Mouse (Mus musculus): ENCODE data around the gene Rdh1. TPM values are rescaled to one million over a fixed set of nuclear protein-coding genes. Genes with fewer than 3 reads are reported as not detected.

The Rdh1 gene
- polyA plus RNA-seq, 1 experiment from 2014 or later, result not detected

DNA sequence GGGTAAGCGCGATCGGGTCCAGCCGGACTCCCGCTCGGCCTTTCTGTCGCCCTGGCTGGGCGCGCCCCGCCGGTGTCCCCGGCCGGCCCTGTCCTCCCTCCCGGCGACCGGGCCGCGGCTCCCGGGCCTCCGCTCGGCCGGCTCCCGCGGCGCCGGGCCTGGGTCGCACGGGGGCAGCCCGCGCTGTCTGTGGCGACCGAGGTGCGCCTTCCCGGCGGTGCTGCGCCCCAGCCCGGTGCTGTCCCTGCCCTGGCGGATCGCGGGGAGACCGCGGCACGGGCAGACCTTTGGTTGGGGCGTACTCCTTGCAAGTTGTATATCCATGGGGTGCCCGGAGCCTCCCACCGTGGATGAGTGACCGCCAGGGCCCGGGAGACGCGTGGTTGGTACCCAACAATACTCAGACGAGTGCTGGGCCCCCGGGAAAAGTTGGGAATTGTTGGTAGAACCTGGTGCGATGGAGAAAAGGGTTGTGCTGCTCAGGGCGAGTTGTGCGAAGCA is 19.8 kb upstream of the Rdh1 start:
- under 1% methylated on average over 53 of the region's 55 CpGs for WGBS
- peaks cover 25% of the 10 kb centered on the region for H3K36me3 ChIP-seq (ENCODE audit: control insufficient read depth, insufficient read depth, low read length)
- peak overlapping the region; percentile 71 for H3K4me2 ChIP-seq (ENCODE audit: low read depth, low read length, severe bottlenecking)
- peak overlapping the region; percentile 97 for H3K4me3 ChIP-seq (ENCODE audit: low read depth, low read length)
- H3K27ac ChIP-seq (ENCODE audit: low read depth, low read length), result peak overlapping the region; percentile 58
- no peaks in the 10 kb centered on the region for H3K27me3 ChIP-seq (ENCODE audit: control insufficient read depth, insufficient read depth, low read length)
- H3K9ac ChIP-seq (ENCODE audit: low read length), result peak overlapping the region; percentile 94
- peak; percentile 79 for DNase-seq (ENCODE audit: low spot score)
- no peaks in the 10 kb centered on the region for H3K9me3 ChIP-seq (ENCODE audit: control insufficient read depth, low read length)
- no peaks in the 10 kb centered on the region for H3K4me1 ChIP-seq (replicated peaks; ENCODE audit: control insufficient read depth, insufficient read depth, low read length)
- no peak; the same call in none of the 2 replicates for ATAC-seq (replicated peaks; ENCODE audit: low FRiP score)

DNA sequence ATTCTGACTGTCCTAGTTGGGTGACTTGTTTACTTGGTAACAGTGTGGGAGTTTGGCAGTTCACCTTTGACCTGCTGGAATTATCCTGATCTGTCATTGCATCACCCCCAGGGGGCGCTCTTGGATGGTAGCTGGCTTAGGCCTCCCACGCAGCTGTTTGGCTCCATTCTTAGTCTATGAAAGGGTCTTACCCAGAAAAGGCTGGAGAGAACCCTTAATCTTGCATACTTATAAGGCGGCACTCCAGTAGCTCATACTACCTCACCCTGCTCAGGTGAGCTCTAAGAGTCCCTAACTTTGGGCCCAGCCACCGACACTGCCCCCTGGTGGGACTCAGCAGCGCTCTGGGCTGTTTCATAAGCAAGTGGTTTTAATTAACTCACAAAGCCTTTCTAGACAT is 14.9 kb upstream of the Rdh1 start:
- H3K4me2 ChIP-seq (ENCODE audit: low read depth, low read length, severe bottlenecking), result no peak overlapping the region
- no peaks in the 10 kb centered on the region for H3K4me1 ChIP-seq (replicated peaks; ENCODE audit: control insufficient read depth, insufficient read depth, low read length)
- H3K27ac ChIP-seq (ENCODE audit: low read depth, low read length), result no peak overlapping the region
- ATAC-seq (replicated peaks; ENCODE audit: low FRiP score) (0 out of 2 replicates have a peak, but pooled peaks have one; percentile 16), DNase-seq (ENCODE audit: low spot score) (peak; percentile 72)
- 66% methylated on average over 5 of the region's 5 CpGs for WGBS
- H3K9me3 ChIP-seq (ENCODE audit: control insufficient read depth, low read length), result no peaks in the 10 kb centered on the region
- H3K36me3 ChIP-seq (ENCODE audit: control insufficient read depth, insufficient read depth, low read length), result peaks cover 28% of the 10 kb centered on the region
- no peaks in the 10 kb centered on the region for H3K27me3 ChIP-seq (ENCODE audit: control insufficient read depth, insufficient read depth, low read length)
- H3K9ac ChIP-seq (ENCODE audit: low read length), result no peak overlapping the region
- H3K4me3 ChIP-seq (ENCODE audit: low read depth, low read length), result no peak overlapping the region

- Histone ChIP-seq H3K4me3 (ENCODE audit: low read depth, low read length) (no peak overlapping the region), H3K4me2 (ENCODE audit: low read depth, low read length, severe bottlenecking) (no peak overlapping the region), H3K4me1 (replicated peaks; ENCODE audit: control insufficient read depth, insufficient read depth, low read length) (no peaks in the 10 kb centered on the region), H3K36me3 (ENCODE audit: control insufficient read depth, insufficient read depth, low read length) (peaks cover 28% of the 10 kb centered on the region), H3K9me3 (ENCODE audit: control insufficient read depth, low read length) (no peaks in the 10 kb centered on the region), H3K9ac (ENCODE audit: low read length) (no peak overlapping the region), H3K27ac (ENCODE audit: low read depth, low read length) (no peak overlapping the region), H3K27me3 (ENCODE audit: control insufficient read depth, insufficient read depth, low read length) (no peaks in the 10 kb centered on the region)
- ATAC-seq (replicated peaks; ENCODE audit: low FRiP score), result no peak
- no peak for DNase-seq (ENCODE audit: low spot score)
- 89% methylated on average over 5 of the region's 5 CpGs for WGBS
These were observed 13.6 kb upstream of the Rdh1 start for GRCm38 (mm10) chr10:127745886-127746285.

GRCm38 (mm10) chr10:127747254-127747653 is 12.3 kb upstream of the Rdh1 start:
- H3K4me1 ChIP-seq (replicated peaks; ENCODE audit: control insufficient read depth, insufficient read depth, low read length), result no peaks in the 10 kb centered on the region
- no peaks in the 10 kb centered on the region for H3K27me3 ChIP-seq (ENCODE audit: control insufficient read depth, insufficient read depth, low read length)
- H3K9ac ChIP-seq (ENCODE audit: low read length), result no peak overlapping the region
- WGBS, result 90% methylated on average over 8 of the region's 8 CpGs
- no peak overlapping the region for H3K27ac ChIP-seq (ENCODE audit: low read depth, low read length)
- no peak overlapping the region for H3K4me3 ChIP-seq (ENCODE audit: low read depth, low read length)
- DNase-seq (ENCODE audit: low spot score) (no peak), ATAC-seq (replicated peaks; ENCODE audit: low FRiP score) (no peak)
- no peak overlapping the region for H3K4me2 ChIP-seq (ENCODE audit: low read depth, low read length, severe bottlenecking)
- H3K9me3 ChIP-seq (ENCODE audit: control insufficient read depth, low read length), result no peaks in the 10 kb centered on the region
- peaks cover 22% of the 10 kb centered on the region for H3K36me3 ChIP-seq (ENCODE audit: control insufficient read depth, insufficient read depth, low read length)

GRCm38 (mm10) chr10:127748847-127749612 is 10.5 kb upstream of the Rdh1 start:
- Histone ChIP-seq H3K4me2 (ENCODE audit: low read depth, low read length, severe bottlenecking) (no peak overlapping the region), H3K36me3 (ENCODE audit: control insufficient read depth, insufficient read depth, low read length) (peaks cover 7% of the 10 kb centered on the region; the same call in 1 of the 2 replicates), H3K27ac (ENCODE audit: low read depth, low read length) (no peak overlapping the region), H3K27me3 (ENCODE audit: control insufficient read depth, insufficient read depth, low read length) (no peaks in the 10 kb centered on the region), H3K4me3 (ENCODE audit: low read depth, low read length) (no peak overlapping the region), H3K4me1 (replicated peaks; ENCODE audit: control insufficient read depth, insufficient read depth, low read length) (no peaks in the 10 kb centered on the region), H3K9me3 (ENCODE audit: control insufficient read depth, low read length) (no peaks in the 10 kb centered on the region), H3K9ac (ENCODE audit: low read length) (no peak overlapping the region)
- ATAC-seq (replicated peaks; ENCODE audit: low FRiP score), result no peak
- WGBS, result 18% methylated on average over 8 of the region's 8 CpGs
- DNase-seq (ENCODE audit: low spot score), result no peak

GRCm38 (mm10) chr10:127750136-127750777 is 9.3 kb upstream of the Rdh1 start:
- Histone ChIP-seq H3K36me3 (ENCODE audit: control insufficient read depth, insufficient read depth, low read length) (peaks cover 3% of the 10 kb centered on the region; the same call in 1 of the 2 replicates), H3K4me3 (ENCODE audit: low read depth, low read length) (no peak overlapping the region), H3K9ac (ENCODE audit: low read length) (no peak overlapping the region), H3K27ac (ENCODE audit: low read depth, low read length) (no peak overlapping the region), H3K9me3 (ENCODE audit: control insufficient read depth, low read length) (no peaks in the 10 kb centered on the region), H3K4me1 (replicated peaks; ENCODE audit: control insufficient read depth, insufficient read depth, low read length) (no peaks in the 10 kb centered on the region), H3K27me3 (ENCODE audit: control insufficient read depth, insufficient read depth, low read length) (no peaks in the 10 kb centered on the region), H3K4me2 (ENCODE audit: low read depth, low read length, severe bottlenecking) (peak overlapping the region; percentile 16; the same call in 1 of the 2 replicates)
- ATAC-seq (replicated peaks; ENCODE audit: low FRiP score), result no peak
- DNase-seq (ENCODE audit: low spot score), result no peak
- whole genome bisulfite sequencing, result 58% methylated on average over 24 of the region's 24 CpGs

- DNase-seq (ENCODE audit: low spot score), result no peak
- Histone ChIP-seq H3K4me3 (ENCODE audit: low read depth, low read length) (no peak within 1 kb of the TSS), H3K27ac (ENCODE audit: low read depth, low read length) (no peak within 1 kb of the TSS), H3K4me1 (replicated peaks; ENCODE audit: control insufficient read depth, insufficient read depth, low read length) (no peaks in the 10 kb centered on the region), H3K27me3 (ENCODE audit: control insufficient read depth, insufficient read depth, low read length) (no peaks in the 10 kb centered on the region), H3K36me3 (ENCODE audit: control insufficient read depth, insufficient read depth, low read length) (no peaks in the 10 kb centered on the region; the same call in 1 of the 2 replicates), H3K4me2 (ENCODE audit: low read depth, low read length, severe bottlenecking) (no peak within 1 kb of the TSS), H3K9ac (ENCODE audit: low read length) (no peak within 1 kb of the TSS), H3K9me3 (ENCODE audit: control insufficient read depth, low read length) (no peaks in the 10 kb centered on the region)
- no peak for ATAC-seq (replicated peaks; ENCODE audit: low FRiP score)
- WGBS, result 65% methylated on average over 8 of the region's 8 CpGs
These were observed 8.0 kb upstream of the Rdh1 start, which contains the start of gene Gpr182 for GRCm38 (mm10) chr10:127751548-127751947. TSS of gene Gpr182 (minus strand) at chr10:127751732.

- no peak overlapping the region for H3K4me2 ChIP-seq (ENCODE audit: low read depth, low read length, severe bottlenecking)
- H3K27me3 ChIP-seq (ENCODE audit: control insufficient read depth, insufficient read depth, low read length), result no peaks in the 10 kb centered on the region
- no peak for ATAC-seq (replicated peaks; ENCODE audit: low FRiP score)
- H3K27ac ChIP-seq (ENCODE audit: low read depth, low read length), result no peak overlapping the region
- no peaks in the 10 kb centered on the region for H3K4me1 ChIP-seq (replicated peaks; ENCODE audit: control insufficient read depth, insufficient read depth, low read length)
- no peaks in the 10 kb centered on the region for H3K9me3 ChIP-seq (ENCODE audit: control insufficient read depth, low read length)
- H3K4me3 ChIP-seq (ENCODE audit: low read depth, low read length), result no peak overlapping the region
- DNase-seq (ENCODE audit: low spot score), result no peak
- H3K9ac ChIP-seq (ENCODE audit: low read length), result no peak overlapping the region
- WGBS, result 92% methylated on average over 6 of the region's 6 CpGs
- no peaks in the 10 kb centered on the region for H3K36me3 ChIP-seq (ENCODE audit: control insufficient read depth, insufficient read depth, low read length)
These were observed 4.9 kb upstream of the Rdh1 start for GRCm38 (mm10) chr10:127754566-127755166.

Data from forebrain, embryonic 11.5 days (tissue).